Mouse (Mus musculus) lung, adult 2 months (tissue): ENCODE results near the gene A730061H03Rik.

ENCODE experiments used
- CTCF ChIP-seq: fragments of 200-500 bp; IDR thresholded peaks from 2 replicates; pipeline ENCODE4 v1.5.1; 2011; ENCODE audit warnings: mild to moderate bottlenecking, low read length, control low read depth; ENCODE audit not compliant: insufficient read depth
- POLR2A ChIP-seq: fragments of 200-500 bp; IDR thresholded peaks from 2 replicates; pipeline ENCODE4 v1.6.1; 2011; ENCODE audit warnings: low read depth, mild to moderate bottlenecking, control low read depth, low read length, borderline replicate concordance; ENCODE audit errors: extremely low read depth

- TF ChIP-seq CTCF: no peak
- TF ChIP-seq POLR2A: no peak
Observed at GRCm38 (mm10) chr14:55558740-55559448, 1.3 kb downstream of the A730061H03Rik start.
